Mouse (Mus musculus): Measurements from ENCODE around the gene Nrxn2.

Gene Nrxn2

DNA sequence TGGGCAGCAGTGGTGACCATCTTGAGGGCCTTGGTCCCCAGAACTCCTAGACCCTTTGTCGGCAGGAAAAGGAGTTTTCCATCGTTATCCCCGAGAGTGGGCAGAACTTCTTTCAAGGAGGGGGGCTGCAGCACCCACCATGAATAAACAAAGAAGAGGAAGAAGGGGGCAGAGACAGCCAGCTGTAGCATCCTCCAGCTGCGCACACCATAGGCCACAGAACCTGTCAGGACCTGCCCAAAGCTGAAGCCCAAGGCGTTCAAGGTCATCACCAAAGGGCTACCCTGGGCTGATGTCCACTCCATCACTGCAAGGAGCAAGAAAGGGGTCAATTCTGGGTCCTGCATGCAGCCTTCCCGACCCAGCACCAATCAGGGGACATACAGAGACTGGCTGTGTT is 121.7 kb downstream of the Nrxn2 start:
- DNase-seq (ENCODE audit: low read depth, low spot score) = no peak

GRCm38 (mm10) chr19:6541521-6541920 is 123.0 kb downstream of the Nrxn2 start:
- DNase-seq (ENCODE audit: low read depth, low spot score) = no peak

- no peak for DNase-seq (ENCODE audit: low read depth, low spot score)
Measured at GRCm38 (mm10) chr19:6542367-6543034, 124.0 kb downstream of the Nrxn2 start, which contains the start of gene Slc22a12. Gene Slc22a12 (minus strand): TSS chr19:6543032.

- DNase-seq (ENCODE audit: low read depth, low spot score) = no peak
Measured at GRCm38 (mm10) chr19:6543035-6543383, 124.5 kb downstream of the Nrxn2 start.

- DNase-seq (ENCODE audit: low read depth, low spot score) = no peak
Measured at GRCm38 (mm10) chr19:6543518-6543917, 125.0 kb downstream of the Nrxn2 start.

DNA sequence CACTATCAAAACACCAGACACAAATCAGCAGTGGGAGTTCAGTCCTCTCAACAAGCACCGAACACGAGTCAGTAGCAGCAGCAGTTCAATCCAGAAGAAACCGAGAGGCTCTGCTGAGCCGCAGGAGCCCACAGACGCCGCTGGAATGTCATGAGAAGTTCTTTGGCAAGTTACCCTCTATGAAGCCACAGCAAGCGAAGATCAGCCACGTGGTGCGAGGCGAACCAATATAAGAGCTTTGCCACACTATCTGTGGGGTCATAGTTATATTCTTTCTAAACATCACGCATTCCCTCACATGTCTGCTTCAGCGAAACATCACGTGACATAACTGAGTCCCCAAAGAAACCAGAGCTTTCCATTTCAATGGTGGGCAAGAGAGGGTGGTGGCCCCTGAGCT is 126.2 kb downstream of the Nrxn2 start:
- DNase-seq (ENCODE audit: low read depth, low spot score) = no peak

DNA sequence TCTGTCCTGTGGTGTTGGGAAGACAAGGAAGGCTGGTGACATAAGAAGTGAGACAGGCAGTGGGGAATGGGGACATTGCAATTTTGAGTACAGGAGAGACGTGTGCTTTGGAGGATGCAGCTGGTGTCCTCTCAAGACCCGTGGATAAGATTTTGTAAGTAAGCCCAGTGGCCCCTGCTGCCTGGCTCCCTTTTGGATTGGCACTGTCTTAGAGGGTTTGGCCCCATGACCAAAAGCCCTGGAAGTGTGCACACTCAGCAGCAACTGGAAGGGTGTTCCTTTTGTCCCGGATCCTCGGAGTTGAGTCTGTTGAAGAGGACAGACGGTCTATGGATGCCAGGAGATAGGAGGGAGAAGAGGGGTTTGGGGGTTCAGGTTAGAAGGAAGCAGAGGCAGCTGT is 127.0 kb downstream of the Nrxn2 start:
- no peak for DNase-seq (ENCODE audit: low read depth, low spot score)

DNA sequence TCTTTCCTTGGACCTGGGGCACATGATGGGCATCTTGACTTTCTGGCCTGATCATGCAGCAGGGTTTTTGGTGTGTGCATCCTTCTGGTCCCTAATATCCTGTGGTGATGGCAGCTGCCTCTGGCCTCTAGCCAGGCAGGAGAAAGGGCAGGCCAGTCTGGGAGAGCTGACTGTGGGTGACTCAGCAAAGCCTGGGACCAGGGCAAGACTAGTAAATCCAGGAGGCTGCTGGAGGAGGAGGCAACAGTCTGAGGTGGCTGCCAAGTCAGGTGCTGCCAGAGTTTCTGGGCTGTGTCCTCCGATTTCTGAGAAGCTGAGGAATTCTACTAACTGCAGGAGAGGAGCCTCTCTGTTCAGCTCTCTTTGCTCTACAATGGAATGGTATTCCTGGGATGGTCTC is 127.6 kb downstream of the Nrxn2 start:
- no peak for DNase-seq (ENCODE audit: low read depth, low spot score)

DNA sequence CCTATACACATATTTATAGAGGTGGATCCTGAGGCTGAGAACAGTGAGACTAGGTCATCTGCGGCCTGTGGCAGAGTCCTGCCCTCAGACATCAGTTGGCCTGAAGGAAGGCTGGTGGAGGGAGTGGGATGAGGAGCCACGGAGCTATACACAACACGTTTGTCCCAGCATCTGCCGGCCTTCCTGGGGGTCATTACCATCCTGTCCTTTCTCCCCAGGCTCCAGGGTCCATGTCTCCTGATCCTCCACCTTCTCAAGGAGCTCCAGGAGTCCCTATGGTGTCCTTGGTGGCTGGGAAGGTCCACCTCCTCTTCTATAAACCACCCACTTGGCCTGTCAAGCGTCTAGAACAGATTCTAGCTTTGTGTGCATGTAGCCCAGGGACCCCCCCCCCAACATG is 129.3 kb downstream of the Nrxn2 start:
- no peak for DNase-seq (ENCODE audit: low read depth, low spot score)

GRCm38 (mm10) chr19:6548431-6549410 is 130.2 kb downstream of the Nrxn2 start:
- DNase-seq (ENCODE audit: low read depth, low spot score) = no peak

DNA sequence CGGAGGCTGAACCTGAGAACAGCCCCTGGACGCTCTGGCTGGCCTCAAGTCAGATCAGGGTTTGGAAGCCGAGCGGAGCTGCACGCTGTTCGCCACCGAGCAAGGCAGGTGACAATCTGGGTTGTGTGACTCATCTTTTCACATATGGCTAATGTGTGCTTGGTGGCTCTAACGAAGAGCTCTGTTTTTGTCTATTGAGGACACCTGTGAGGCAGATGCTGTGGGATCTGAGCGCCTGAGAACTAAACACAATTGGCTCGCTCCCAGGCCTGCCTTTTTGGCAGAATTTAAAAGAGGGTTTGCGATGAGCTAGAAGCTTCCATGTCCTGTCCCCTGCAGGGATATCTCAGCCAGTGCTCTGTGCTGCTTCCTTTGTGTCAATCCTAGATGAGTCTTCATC is 131.0 kb downstream of the Nrxn2 start:
- DNase-seq (ENCODE audit: low read depth, low spot score) = no peak

DNA sequence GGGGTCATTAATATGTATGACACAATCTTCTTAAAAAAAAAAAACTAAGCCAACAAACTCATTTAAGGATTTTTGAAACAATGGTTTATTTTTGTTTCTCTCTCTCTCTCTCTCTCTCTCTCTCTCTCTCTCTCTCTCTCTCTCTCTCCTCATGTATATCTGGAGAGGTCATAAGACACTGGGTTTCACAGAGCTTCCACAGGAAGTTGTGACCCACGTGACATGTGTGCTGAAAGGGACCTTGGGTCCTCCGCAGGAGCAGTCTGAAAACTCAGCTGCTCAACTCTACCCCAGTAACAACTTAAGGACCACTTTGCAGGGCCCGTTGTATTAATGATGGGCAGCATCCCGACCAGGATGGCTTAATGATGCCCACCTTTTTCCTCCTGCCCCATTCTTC is 132.7 kb downstream of the Nrxn2 start:
- no peak for DNase-seq (ENCODE audit: low read depth, low spot score)

DNA sequence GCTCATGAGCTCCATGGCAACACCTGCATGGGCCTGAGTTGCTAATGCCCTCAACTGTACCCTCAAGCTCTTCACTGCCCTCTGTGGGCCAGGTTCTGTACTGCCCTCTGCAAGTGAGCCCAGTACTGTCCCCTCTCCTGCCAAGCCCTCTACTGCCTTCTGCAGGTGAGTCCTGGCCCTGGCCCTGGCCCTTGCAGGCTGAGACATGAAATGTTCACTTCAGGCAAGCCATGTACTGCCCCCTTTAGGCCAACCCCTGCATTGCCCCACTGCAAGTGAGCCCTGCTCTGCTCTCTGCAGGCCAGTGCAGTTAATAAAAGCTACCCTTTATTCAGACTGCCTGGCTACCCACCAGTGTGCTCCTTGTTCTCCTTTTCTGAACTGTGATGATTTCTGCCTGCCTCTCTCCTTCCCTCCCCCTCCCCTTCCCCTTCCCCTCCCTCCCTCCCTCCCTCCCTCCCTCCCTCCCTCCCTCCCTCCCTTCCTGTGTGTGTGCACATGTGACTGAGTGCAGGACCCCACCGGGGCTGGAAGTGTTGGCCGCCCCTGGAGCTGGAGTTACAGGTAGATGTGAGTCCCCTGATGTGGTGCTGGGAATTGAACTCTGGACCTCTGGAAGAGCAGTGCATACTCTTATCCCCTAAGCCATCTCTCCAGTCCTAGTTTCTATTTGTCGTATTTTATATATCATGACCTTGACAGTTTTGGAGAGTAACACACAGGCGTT is 133.9 kb downstream of the Nrxn2 start:
- no peak for DNase-seq (ENCODE audit: low read depth, low spot score)

DNA sequence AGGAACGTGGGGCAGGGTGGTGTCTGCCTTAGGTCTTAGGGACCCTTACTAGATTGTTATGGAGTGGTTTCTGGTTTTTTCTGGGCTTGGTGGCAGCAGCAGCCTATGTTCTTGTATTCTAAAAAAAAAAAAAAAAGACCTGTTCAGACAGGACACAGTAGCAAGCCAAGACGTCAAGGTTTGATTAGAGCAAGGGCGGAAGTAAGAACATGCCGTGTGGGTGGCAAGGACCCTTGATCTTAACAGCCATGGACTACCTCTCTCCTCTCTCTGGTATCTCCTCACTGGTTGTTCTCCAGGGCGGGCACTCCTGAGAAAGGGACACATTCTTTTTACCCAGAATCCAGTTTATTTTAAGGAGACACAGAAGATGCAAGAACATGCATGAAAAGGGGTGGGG is 134.6 kb downstream of the Nrxn2 start:
- DNase-seq (ENCODE audit: low read depth, low spot score) = no peak

DNA sequence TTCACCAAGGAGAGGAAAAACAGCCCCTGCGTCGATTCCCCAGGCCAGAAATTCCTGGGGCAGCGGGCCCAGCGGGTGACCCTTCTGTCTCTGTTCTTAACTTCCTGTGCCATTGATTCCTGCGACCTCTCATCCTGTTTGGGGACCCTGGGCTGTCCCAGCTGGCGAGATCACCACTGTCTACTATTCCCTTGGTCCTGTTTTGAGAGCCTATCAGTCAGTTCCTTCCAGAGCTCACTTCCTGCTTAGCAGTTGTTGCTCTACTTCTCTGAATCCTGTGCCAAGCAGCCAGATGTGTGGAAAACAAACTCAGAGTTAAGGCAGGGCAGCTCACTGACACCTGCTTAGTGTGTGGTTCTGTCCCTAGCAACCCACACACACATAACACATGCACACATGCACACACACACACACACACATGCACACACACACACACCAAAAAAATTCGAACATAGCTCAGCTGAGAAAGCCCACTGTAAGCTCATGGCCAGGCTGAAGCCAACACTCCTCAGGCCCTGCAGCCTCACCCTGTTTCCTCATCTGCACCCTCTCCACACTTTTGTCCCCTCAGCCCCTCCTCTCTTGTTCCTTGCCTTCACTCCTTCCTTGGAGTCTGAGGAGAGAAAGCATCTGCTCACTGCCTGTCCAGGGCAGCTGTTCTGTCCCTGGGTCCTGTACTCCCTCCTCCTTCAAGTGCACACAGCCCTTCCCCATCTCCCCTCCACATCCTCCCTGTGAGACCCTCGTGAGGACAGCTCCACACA is 135.5 kb downstream of the Nrxn2 start:
- DNase-seq (ENCODE audit: low read depth, low spot score) = no peak

GRCm38 (mm10) chr19:6559576-6559975 is 141.0 kb downstream of the Nrxn2 start:
- no peak for DNase-seq (ENCODE audit: low read depth, low spot score)

GRCm38 (mm10) chr19:6560246-6560815 is 141.8 kb downstream of the Nrxn2 start:
- no peak for DNase-seq (ENCODE audit: low read depth, low spot score)

GRCm38 (mm10) chr19:6565136-6565535 is 146.6 kb downstream of the Nrxn2 start:
- no peak for DNase-seq (ENCODE audit: low read depth, low spot score)

DNA sequence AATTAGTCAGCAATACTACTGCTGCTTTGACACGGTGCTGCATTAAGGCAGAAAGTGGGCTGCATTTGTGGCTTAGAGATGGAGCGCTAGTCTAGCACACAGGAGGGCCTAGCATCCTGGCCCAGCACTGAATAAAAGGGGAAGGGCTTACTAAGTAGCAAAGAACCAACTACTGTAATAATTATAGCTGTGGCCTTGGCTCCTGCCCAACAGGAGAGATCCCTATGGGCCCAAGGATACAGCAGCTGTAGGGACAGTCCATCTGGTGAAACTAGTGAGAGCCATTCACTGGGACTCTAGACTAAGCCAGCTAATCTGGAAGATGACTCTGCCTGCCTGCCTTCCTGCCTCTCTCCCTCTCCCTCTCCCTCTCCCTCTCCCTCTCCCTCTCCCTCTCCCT is 147.9 kb downstream of the Nrxn2 start:
- DNase-seq (ENCODE audit: low read depth, low spot score) = no peak

GRCm38 (mm10) chr19:6569021-6569420 is 150.5 kb downstream of the Nrxn2 start:
- DNase-seq (ENCODE audit: low read depth, low spot score) = no peak

GRCm38 (mm10) chr19:6569561-6569960 is 151.0 kb downstream of the Nrxn2 start:
- DNase-seq (ENCODE audit: low read depth, low spot score) = no peak
